Mouse (Mus musculus): ENCODE data around the gene Odf3l2. TPM values are rescaled to one million over a fixed set of nuclear protein-coding genes. Genes with fewer than 3 reads are reported as not detected.

Gene Odf3l2
- polyA plus RNA-seq, 1 experiment from 2014 or later = 0.89 TPM

- H3K27ac ChIP-seq (ENCODE audit: low read depth, low read length) = no peak overlapping the region
- 82% methylated on average over 8 of the region's 8 CpGs for WGBS
- H3K4me3 ChIP-seq (ENCODE audit: low read length) = no peak overlapping the region
- no peaks in the 10 kb centered on the region for H3K9me3 ChIP-seq (ENCODE audit: control insufficient read depth, low read length)
- H3K9ac ChIP-seq (ENCODE audit: low read depth, low read length) = no peak overlapping the region
- no peak for ATAC-seq
- H3K4me1 ChIP-seq (ENCODE audit: control insufficient read depth, insufficient read depth, low read depth, low read length) = peaks cover 7% of the 10 kb centered on the region
- H3K27me3 ChIP-seq (replicated peaks; ENCODE audit: control insufficient read depth, insufficient read depth, low read length) = no peaks in the 10 kb centered on the region
- no peak overlapping the region for H3K4me2 ChIP-seq (ENCODE audit: low read length)
- no peaks in the 10 kb centered on the region for H3K36me3 ChIP-seq (ENCODE audit: control insufficient read depth, insufficient read depth, low read length)
These were observed 19.5 kb upstream of the Odf3l2 start for GRCm38 (mm10) chr10:79665051-79665450.

GRCm38 (mm10) chr10:79664131-79664665, 18.7 kb upstream of the Odf3l2 start, which contains the start of gene Madcam1:
Gene Madcam1, plus strand, starts transcription at chr10:79664559.
- H3K27me3 ChIP-seq (replicated peaks; ENCODE audit: control insufficient read depth, insufficient read depth, low read length) = no peaks in the 10 kb centered on the region
- H3K9me3 ChIP-seq (ENCODE audit: control insufficient read depth, low read length) = no peaks in the 10 kb centered on the region
- no peak for ATAC-seq
- H3K4me3 ChIP-seq (ENCODE audit: low read length) = no peak within 1 kb of the TSS
- H3K4me2 ChIP-seq (ENCODE audit: low read length) = no peak within 1 kb of the TSS
- 9% methylated on average over 12 of the region's 13 CpGs for WGBS
- H3K27ac ChIP-seq (ENCODE audit: low read depth, low read length) = no peak within 1 kb of the TSS
- H3K36me3 ChIP-seq (ENCODE audit: control insufficient read depth, insufficient read depth, low read length) = no peaks in the 10 kb centered on the region
- peaks cover 7% of the 10 kb centered on the region for H3K4me1 ChIP-seq (ENCODE audit: control insufficient read depth, insufficient read depth, low read depth, low read length)
- H3K9ac ChIP-seq (ENCODE audit: low read depth, low read length) = no peak within 1 kb of the TSS

GRCm38 (mm10) chr10:79661861-79662260, 16.3 kb upstream of the Odf3l2 start:
- Histone ChIP-seq H3K4me2 (ENCODE audit: low read length) (no peak overlapping the region), H3K27ac (ENCODE audit: low read depth, low read length) (no peak overlapping the region), H3K27me3 (replicated peaks; ENCODE audit: control insufficient read depth, insufficient read depth, low read length) (no peaks in the 10 kb centered on the region), H3K4me1 (ENCODE audit: control insufficient read depth, insufficient read depth, low read depth, low read length) (no peaks in the 10 kb centered on the region), H3K9me3 (ENCODE audit: control insufficient read depth, low read length) (no peaks in the 10 kb centered on the region), H3K36me3 (ENCODE audit: control insufficient read depth, insufficient read depth, low read length) (no peaks in the 10 kb centered on the region), H3K4me3 (ENCODE audit: low read length) (no peak overlapping the region), H3K9ac (ENCODE audit: low read depth, low read length) (no peak overlapping the region; the same call in 1 of the 2 replicates)
- 53% methylated on average over 3 of the region's 3 CpGs for WGBS
- ATAC-seq = no peak

- H3K27ac ChIP-seq (ENCODE audit: low read depth, low read length) = no peak overlapping the region
- H3K4me1 ChIP-seq (ENCODE audit: control insufficient read depth, insufficient read depth, low read depth, low read length) = peaks cover 3% of the 10 kb centered on the region
- no peaks in the 10 kb centered on the region for H3K36me3 ChIP-seq (ENCODE audit: control insufficient read depth, insufficient read depth, low read length)
- H3K9me3 ChIP-seq (ENCODE audit: control insufficient read depth, low read length) = no peaks in the 10 kb centered on the region
- no peak overlapping the region for H3K9ac ChIP-seq (ENCODE audit: low read depth, low read length)
- no peak overlapping the region for H3K4me3 ChIP-seq (ENCODE audit: low read length)
- WGBS = 84% methylated on average over 2 of the region's 2 CpGs
- ATAC-seq = no peak
- H3K4me2 ChIP-seq (ENCODE audit: low read length) = no peak overlapping the region
- no peaks in the 10 kb centered on the region for H3K27me3 ChIP-seq (replicated peaks; ENCODE audit: control insufficient read depth, insufficient read depth, low read length)
These were observed 14.8 kb upstream of the Odf3l2 start for GRCm38 (mm10) chr10:79660298-79660697.

- ATAC-seq = no peak
- Histone ChIP-seq H3K27me3 (replicated peaks; ENCODE audit: control insufficient read depth, insufficient read depth, low read length) (no peaks in the 10 kb centered on the region), H3K9me3 (ENCODE audit: control insufficient read depth, low read length) (no peaks in the 10 kb centered on the region), H3K4me3 (ENCODE audit: low read length) (no peak overlapping the region), H3K27ac (ENCODE audit: low read depth, low read length) (no peak overlapping the region), H3K36me3 (ENCODE audit: control insufficient read depth, insufficient read depth, low read length) (no peaks in the 10 kb centered on the region), H3K9ac (ENCODE audit: low read depth, low read length) (no peak overlapping the region), H3K4me1 (ENCODE audit: control insufficient read depth, insufficient read depth, low read depth, low read length) (peaks cover 10% of the 10 kb centered on the region), H3K4me2 (ENCODE audit: low read length) (no peak overlapping the region)
- 22% methylated on average over 4 of the region's 4 CpGs for WGBS
These were observed 13.3 kb upstream of the Odf3l2 start for GRCm38 (mm10) chr10:79658829-79659228.

GRCm38 (mm10) chr10:79654946-79655395, 9.4 kb upstream of the Odf3l2 start:
- peak overlapping the region; percentile 76 for H3K27ac ChIP-seq (ENCODE audit: low read depth, low read length)
- peaks cover 10% of the 10 kb centered on the region for H3K4me1 ChIP-seq (ENCODE audit: control insufficient read depth, insufficient read depth, low read depth, low read length)
- 7% methylated on average over 1 of the region's 1 CpGs for WGBS
- no peak overlapping the region for H3K4me3 ChIP-seq (ENCODE audit: low read length)
- no peaks in the 10 kb centered on the region for H3K36me3 ChIP-seq (ENCODE audit: control insufficient read depth, insufficient read depth, low read length)
- H3K9ac ChIP-seq (ENCODE audit: low read depth, low read length) = no peak overlapping the region
- H3K9me3 ChIP-seq (ENCODE audit: control insufficient read depth, low read length) = no peaks in the 10 kb centered on the region
- H3K4me2 ChIP-seq (ENCODE audit: low read length) = no peak overlapping the region
- H3K27me3 ChIP-seq (replicated peaks; ENCODE audit: control insufficient read depth, insufficient read depth, low read length) = no peaks in the 10 kb centered on the region
- ATAC-seq = peak; percentile 92

GRCm38 (mm10) chr10:79652789-79653188, 7.3 kb upstream of the Odf3l2 start:
- WGBS = 79% methylated on average over 7 of the region's 7 CpGs

GRCm38 (mm10) chr10:79649070-79649751, 3.7 kb upstream of the Odf3l2 start:
- Histone ChIP-seq H3K4me2 (ENCODE audit: low read length) (no peak overlapping the region), H3K27ac (ENCODE audit: low read depth, low read length) (no peak overlapping the region), H3K9me3 (ENCODE audit: control insufficient read depth, low read length) (no peaks in the 10 kb centered on the region), H3K4me1 (ENCODE audit: control insufficient read depth, insufficient read depth, low read depth, low read length) (no peaks in the 10 kb centered on the region), H3K36me3 (ENCODE audit: control insufficient read depth, insufficient read depth, low read length) (no peaks in the 10 kb centered on the region), H3K9ac (ENCODE audit: low read depth, low read length) (no peak overlapping the region), H3K4me3 (ENCODE audit: low read length) (no peak overlapping the region), H3K27me3 (replicated peaks; ENCODE audit: control insufficient read depth, insufficient read depth, low read length) (no peaks in the 10 kb centered on the region)
- ATAC-seq = peak; percentile 51
- 28% methylated on average over 7 of the region's 7 CpGs for WGBS

More at GRCm38 (mm10) chr10:79652789-79653188, 7.3 kb upstream of the Odf3l2 start:
- no peak for ATAC-seq
- H3K4me2 ChIP-seq (ENCODE audit: low read length) = no peak overlapping the region
- peaks cover 10% of the 10 kb centered on the region for H3K4me1 ChIP-seq (ENCODE audit: control insufficient read depth, insufficient read depth, low read depth, low read length)
- H3K27me3 ChIP-seq (replicated peaks; ENCODE audit: control insufficient read depth, insufficient read depth, low read length) = no peaks in the 10 kb centered on the region
- no peak overlapping the region for H3K9ac ChIP-seq (ENCODE audit: low read depth, low read length)
- H3K36me3 ChIP-seq (ENCODE audit: control insufficient read depth, insufficient read depth, low read length) = no peaks in the 10 kb centered on the region
- H3K27ac ChIP-seq (ENCODE audit: low read depth, low read length) = no peak overlapping the region
- no peak overlapping the region for H3K4me3 ChIP-seq (ENCODE audit: low read length)
- H3K9me3 ChIP-seq (ENCODE audit: control insufficient read depth, low read length) = no peaks in the 10 kb centered on the region

GRCm38 (mm10) chr10:79638486-79639204, 6.9 kb downstream of the Odf3l2 start:
- Histone ChIP-seq H3K9ac (ENCODE audit: low read depth, low read length) (peak overlapping the region; percentile 89), H3K4me1 (ENCODE audit: control insufficient read depth, insufficient read depth, low read depth, low read length) (peaks cover 15% of the 10 kb centered on the region), H3K36me3 (ENCODE audit: control insufficient read depth, insufficient read depth, low read length) (no peaks in the 10 kb centered on the region), H3K27me3 (replicated peaks; ENCODE audit: control insufficient read depth, insufficient read depth, low read length) (no peaks in the 10 kb centered on the region; the same call in none of the 2 replicates), H3K27ac (ENCODE audit: low read depth, low read length) (peak overlapping the region; percentile 39), H3K4me2 (ENCODE audit: low read length) (peak overlapping the region; percentile 96), H3K9me3 (ENCODE audit: control insufficient read depth, low read length) (no peaks in the 10 kb centered on the region), H3K4me3 (ENCODE audit: low read length) (peak overlapping the region; percentile 74; the same call in 1 of the 2 replicates)
- peak; percentile 2; the same call in 1 of the 2 replicates for ATAC-seq
- 1% methylated on average over 23 of the region's 23 CpGs for WGBS
